Mouse (Mus musculus): ENCODE measurements around the gene Plcl1.
A peak's percentile ranks its signal among the peaks of the same experiment; 100 is the strongest.
"Not testable (repeated sequence)": the region's sequence is repeated elsewhere in the genome, so short reads cannot be mapped to it uniquely, and the experiment has no call there.

Plcl1 gene

GRCm38 (mm10) chr1:55438617-55439016 lies 32.9 kb downstream of the Plcl1 start:
- DNase-seq (ENCODE audit: low spot score in 2 of 2): no peak

GRCm38 (mm10) chr1:55445043-55445688 lies 39.4 kb downstream of the Plcl1 start:
- no peak for DNase-seq (ENCODE audit: low spot score in 2 of 2)

- no peak for DNase-seq (ENCODE audit: low spot score in 2 of 2)
Observed at GRCm38 (mm10) chr1:55445689-55446044, 39.9 kb downstream of the Plcl1 start.

- no peak for DNase-seq (ENCODE audit: low spot score in 2 of 2)
Observed at GRCm38 (mm10) chr1:55446273-55446672, 40.6 kb downstream of the Plcl1 start.

GRCm38 (mm10) chr1:55446876-55447275 lies 41.2 kb downstream of the Plcl1 start:
- no peak for DNase-seq (ENCODE audit: low spot score in 2 of 2)

GRCm38 (mm10) chr1:55447661-55448060 lies 41.9 kb downstream of the Plcl1 start:
- DNase-seq (ENCODE audit: low spot score in 2 of 2): no peak

- DNase-seq (ENCODE audit: low spot score in 2 of 2): no peak
Observed at GRCm38 (mm10) chr1:55448104-55448503, 42.4 kb downstream of the Plcl1 start.

- DNase-seq (ENCODE audit: low spot score in 2 of 2): no peak
Observed at GRCm38 (mm10) chr1:55449779-55450178, 44.1 kb downstream of the Plcl1 start.

- peak in 1 of 2 experiments; percentile 53 for DNase-seq (ENCODE audit: low spot score in 2 of 2)
Observed at GRCm38 (mm10) chr1:55454119-55454518, 48.4 kb downstream of the Plcl1 start.

GRCm38 (mm10) chr1:55462301-55462700 lies 56.6 kb downstream of the Plcl1 start:
- no peak for DNase-seq (ENCODE audit: low spot score in 2 of 2)

GRCm38 (mm10) chr1:55473756-55474155 lies 68.0 kb downstream of the Plcl1 start:
- no peak for DNase-seq (ENCODE audit: low spot score in 2 of 2)

GRCm38 (mm10) chr1:55474976-55475375 lies 69.3 kb downstream of the Plcl1 start:
- DNase-seq (ENCODE audit: low spot score in 2 of 2): no peak

GRCm38 (mm10) chr1:55487371-55487770 lies 81.7 kb downstream of the Plcl1 start:
- not testable (repeated sequence) for DNase-seq (ENCODE audit: low spot score in 2 of 2)

- DNase-seq (ENCODE audit: low spot score in 2 of 2): no peak
Observed at GRCm38 (mm10) chr1:55488261-55488660, 82.5 kb downstream of the Plcl1 start.

- peak in 1 of 2 experiments; percentile 68 for DNase-seq (ENCODE audit: low spot score in 2 of 2)
Observed at GRCm38 (mm10) chr1:55489355-55489754, 83.6 kb downstream of the Plcl1 start.

- no peak for DNase-seq (ENCODE audit: low spot score in 2 of 2)
Observed at GRCm38 (mm10) chr1:55499872-55500271, 94.2 kb downstream of the Plcl1 start.

- DNase-seq (ENCODE audit: low spot score in 2 of 2): no peak
Observed at GRCm38 (mm10) chr1:55500981-55501682, 95.4 kb downstream of the Plcl1 start.

GRCm38 (mm10) chr1:55505811-55506210 lies 100.1 kb downstream of the Plcl1 start:
- DNase-seq (ENCODE audit: low spot score in 2 of 2): no peak

GRCm38 (mm10) chr1:55507061-55507460 lies 101.3 kb downstream of the Plcl1 start:
- no peak for DNase-seq (ENCODE audit: low spot score in 2 of 2)

GRCm38 (mm10) chr1:55509587-55509986 lies 103.9 kb downstream of the Plcl1 start:
- no peak for DNase-seq (ENCODE audit: low spot score in 2 of 2)

GRCm38 (mm10) chr1:55512165-55512564 lies 106.4 kb downstream of the Plcl1 start:
- DNase-seq (ENCODE audit: low spot score in 2 of 2): no peak

- DNase-seq (ENCODE audit: low spot score in 2 of 2): not testable (repeated sequence)
Observed at GRCm38 (mm10) chr1:55512799-55513198, 107.1 kb downstream of the Plcl1 start.

GRCm38 (mm10) chr1:55517182-55517581 lies 111.5 kb downstream of the Plcl1 start:
- no peak for DNase-seq (ENCODE audit: low spot score in 2 of 2)
